Mouse (Mus musculus) cerebellum, adult (tissue): ENCODE results near the gene Olfr1329.
"Not testable (repeated sequence)": the region's sequence is repeated elsewhere in the genome, so short reads cannot be mapped to it uniquely, and the experiment has no call there.

Source experiments
- ATAC-seq: cut with Nextera tagmentation; 2 replicates; pipeline ENCODE4 v1.9.2; 2017; ENCODE audit warnings: mild to moderate bottlenecking, moderate library complexity, mixed read lengths; ENCODE audit not compliant: insufficient number of reproducible peaks, low FRiP score, low TSS enrichment

Gene Olfr1329

DNA sequence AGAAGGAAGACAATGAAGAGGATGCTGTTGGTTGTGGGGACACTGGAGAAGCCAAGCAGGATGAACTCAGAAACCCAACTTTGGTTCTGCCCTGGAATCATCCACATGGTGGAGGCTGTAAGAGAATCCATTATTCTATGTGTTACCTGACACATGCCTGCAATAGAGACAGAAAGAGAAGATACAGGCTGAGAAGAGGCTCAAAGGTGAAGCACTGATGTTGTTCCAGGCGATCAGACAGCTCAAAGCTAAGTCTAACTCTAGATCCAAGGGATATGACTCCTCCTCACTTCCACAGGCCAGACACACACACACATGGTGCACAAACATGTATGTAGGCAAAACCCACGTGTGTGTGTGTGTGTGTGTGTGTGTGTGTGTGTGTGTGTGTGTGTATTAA lies at the start of gene Olfr1329:
Gene Olfr1329, minus strand, starts transcription at position 101 of the 400 bp plus-strand sequence.
- not testable (repeated sequence) for ATAC-seq

DNA sequence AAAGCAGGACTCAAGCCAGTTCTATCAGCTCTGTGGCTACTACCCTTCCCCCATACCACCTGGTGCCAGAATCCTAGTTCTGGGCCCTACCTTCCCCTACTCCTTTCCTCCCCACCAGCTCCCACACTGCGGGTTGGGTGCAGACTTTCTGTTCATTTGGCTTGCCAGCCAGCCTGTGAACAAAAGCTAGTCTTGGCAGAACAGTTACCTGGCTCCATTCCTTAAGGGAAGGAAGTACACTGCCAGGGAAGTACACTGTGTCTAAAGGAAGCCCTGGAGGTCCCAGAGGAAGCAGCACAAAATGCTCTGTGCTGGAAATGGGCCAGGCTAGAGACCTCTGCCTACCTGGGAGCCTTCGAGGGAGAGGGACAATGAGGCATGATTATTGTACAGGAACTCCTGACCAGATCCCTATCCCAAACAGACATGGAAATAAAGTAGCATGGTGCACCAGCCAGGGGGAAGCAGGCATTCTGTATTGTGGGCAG lies 43.9 kb upstream of the Olfr1329 start, which contains the start of gene Lao1:
Gene Lao1, plus strand, starts transcription at position 438 of the 488 bp plus-strand sequence.
- no peak for ATAC-seq

DNA sequence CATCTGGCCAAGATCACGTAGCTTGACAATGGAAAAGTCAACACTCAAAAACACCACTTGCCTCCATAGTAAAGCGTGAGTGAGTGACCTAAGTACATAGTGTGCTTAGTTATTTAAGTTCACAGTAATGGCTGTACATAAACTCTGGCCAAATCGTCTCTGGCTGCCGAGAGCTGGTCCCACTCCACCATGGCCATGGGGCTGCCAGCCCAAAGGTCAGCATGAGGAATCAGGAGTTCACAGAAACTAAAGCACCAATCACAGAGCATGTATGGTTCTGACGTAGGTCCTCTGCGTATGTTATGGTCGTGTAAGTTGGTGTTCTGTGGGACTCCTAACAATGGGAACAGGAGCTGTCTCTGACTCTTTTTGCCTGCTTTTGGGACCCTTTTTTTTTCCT lies 41.5 kb upstream of the Olfr1329 start:
- ATAC-seq, result no peak

DNA sequence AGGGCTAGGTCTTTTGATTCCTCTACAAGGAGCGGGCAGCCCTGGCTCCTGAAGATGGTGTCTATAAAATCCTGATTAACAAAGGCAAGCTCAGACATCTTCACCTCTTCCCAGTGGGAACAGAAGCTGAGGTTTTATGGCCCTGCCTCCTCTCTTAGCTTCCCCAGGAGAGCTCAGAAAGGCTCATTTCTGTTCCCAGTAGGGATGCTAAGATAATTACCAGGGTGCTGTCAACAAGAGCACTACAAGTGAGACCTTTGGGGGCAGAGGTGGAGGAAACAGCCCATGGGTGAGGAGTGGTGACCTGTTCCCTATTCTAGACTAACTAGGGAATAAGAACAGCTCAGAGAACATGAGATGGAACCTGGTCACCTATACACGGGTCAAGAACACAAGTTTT lies 21.2 kb upstream of the Olfr1329 start, which contains the start of gene Olfr1328:
Gene Olfr1328, minus strand, starts transcription at position 101 of the 400 bp plus-strand sequence.
- no peak for ATAC-seq

DNA sequence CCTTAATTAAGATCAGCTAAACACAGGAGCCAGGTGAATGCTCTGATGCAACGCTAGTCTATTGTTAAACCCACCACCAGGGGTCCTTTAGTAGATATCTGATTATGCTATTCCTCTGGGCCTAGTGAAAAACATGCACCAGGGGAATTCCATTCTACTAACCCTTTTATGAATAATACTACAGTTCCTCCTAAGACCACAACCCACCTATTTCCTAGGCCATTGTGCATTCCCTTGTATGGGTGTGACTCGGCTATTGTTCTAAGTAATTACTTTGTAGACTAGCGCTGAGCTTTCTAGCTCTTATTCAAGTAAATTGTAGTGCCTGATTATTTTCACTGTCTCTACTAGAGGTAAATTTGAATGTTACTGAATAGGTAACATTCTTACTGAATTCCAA lies 14.1 kb upstream of the Olfr1329 start:
- ATAC-seq, result not testable (repeated sequence)

DNA sequence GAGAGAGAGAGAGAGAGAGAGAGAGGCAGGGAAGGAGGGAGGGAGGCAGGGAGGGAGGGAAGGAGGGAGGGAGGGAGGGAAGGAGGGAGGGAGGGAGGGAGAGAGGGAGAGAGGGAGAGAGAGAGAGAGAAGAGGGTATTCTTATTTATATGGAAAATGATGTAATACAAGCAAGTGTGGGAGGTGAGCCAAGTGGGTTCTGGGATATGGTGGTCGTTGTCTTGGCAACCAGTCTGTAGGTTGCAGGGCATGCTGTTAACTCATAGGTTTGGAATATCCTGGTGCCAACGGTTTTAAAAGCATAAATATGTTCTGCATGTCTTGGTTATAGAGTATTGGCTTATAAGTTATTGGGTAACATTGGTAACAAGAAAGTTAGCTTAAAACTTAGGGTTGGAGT lies 15.3 kb downstream of the Olfr1329 start:
- no peak for ATAC-seq

DNA sequence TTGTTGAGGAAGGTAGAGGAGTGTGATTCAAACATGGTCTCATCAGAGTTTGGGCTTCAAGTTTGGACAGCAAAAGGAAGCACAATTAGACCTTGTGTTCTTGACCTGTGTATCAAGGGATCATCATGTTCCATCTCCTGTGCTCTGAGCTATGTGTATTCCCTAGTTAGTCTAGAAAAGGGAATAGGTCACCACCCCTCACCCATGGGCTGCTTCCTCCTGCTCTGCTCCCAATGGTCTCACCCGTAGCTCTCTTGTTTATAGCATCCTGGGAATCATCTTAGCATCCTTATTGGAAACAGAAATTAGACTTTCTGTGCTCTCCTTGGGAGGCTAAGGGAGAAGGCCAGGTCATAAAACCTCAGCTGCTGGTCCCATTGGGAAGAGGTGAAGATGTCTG lies 29.0 kb downstream of the Olfr1329 start, which contains the start of gene Olfr1330:
Gene Olfr1330, plus strand, starts transcription at position 301 of the 400 bp plus-strand sequence.
- ATAC-seq, result no peak

DNA sequence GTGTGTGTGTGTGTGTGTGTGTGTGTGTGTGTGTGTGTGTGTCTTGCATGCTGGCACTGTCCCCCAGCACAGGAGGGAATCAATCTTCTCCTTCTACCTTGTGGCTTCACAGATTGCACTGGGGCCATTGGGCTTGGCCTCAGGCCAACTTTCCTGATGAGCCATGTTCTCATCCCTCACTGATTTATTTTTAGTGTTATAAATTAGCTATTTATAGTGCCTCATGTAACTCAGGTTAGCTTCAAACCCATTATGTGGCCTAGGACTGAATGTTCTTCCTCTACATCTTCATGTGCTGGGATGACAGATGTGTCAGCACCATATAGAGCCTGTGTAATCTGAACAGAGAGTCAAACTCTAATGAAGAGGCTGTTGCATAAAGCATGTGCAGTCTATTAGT lies 49.7 kb downstream of the Olfr1329 start:
- ATAC-seq, result no peak
